Mouse (Mus musculus) kidney, postnatal 25 days (tissue): ENCODE data around the gene Acsl1.
"Not testable (repeated sequence)": the region's sequence is repeated elsewhere in the genome, so short reads cannot be mapped to it uniquely, and the experiment has no call there.

Source experiments
- DNase-seq, 2 experiments: peaks; one replicate each; pipeline ENCODE4 v3.0.0; 2021; ENCODE audit warnings: mixed read lengths in 2 of 2

Acsl1 gene

GRCm38 (mm10) chr8:46566914-46567529 lies 96.2 kb downstream of the Acsl1 start:
- no peak for DNase-seq

- no peak for DNase-seq
These were observed 97.1 kb downstream of the Acsl1 start for GRCm38 (mm10) chr8:46567946-46568345.

GRCm38 (mm10) chr8:46568942-46569341 lies 98.1 kb downstream of the Acsl1 start:
- no peak for DNase-seq

- DNase-seq: no peak
These were observed 99.0 kb downstream of the Acsl1 start for GRCm38 (mm10) chr8:46569659-46570441.

- no peak for DNase-seq
These were observed 99.8 kb downstream of the Acsl1 start for GRCm38 (mm10) chr8:46570673-46571072.

GRCm38 (mm10) chr8:46573446-46573845 lies 102.6 kb downstream of the Acsl1 start:
- no peak for DNase-seq

GRCm38 (mm10) chr8:46573964-46574363 lies 103.1 kb downstream of the Acsl1 start:
- no peak for DNase-seq

GRCm38 (mm10) chr8:46578794-46579193 lies 108.0 kb downstream of the Acsl1 start:
- no peak for DNase-seq

GRCm38 (mm10) chr8:46584328-46584727 lies 113.5 kb downstream of the Acsl1 start:
- DNase-seq: not testable (repeated sequence)

- DNase-seq: no peak
These were observed 114.7 kb downstream of the Acsl1 start for GRCm38 (mm10) chr8:46585576-46585975.
